Mouse (Mus musculus): Measurements from ENCODE around the gene Gpatch1.

- TF ChIP-seq CTCF (IDR thresholded peaks at IDR 0.05; ENCODE audit: low read depth) (no peak), EP300 (optimal IDR thresholded peaks at IDR 0.05) (no peak)
Observed at GRCm38 (mm10) chr7:35235308-35235707, 82.9 kb downstream of the Gpatch1 start.

Data from stomach, postnatal 0 days (tissue).